Mouse (Mus musculus): ENCODE measurements around the gene Crispld2. TPM values are rescaled to one million over a fixed set of nuclear protein-coding genes. Genes with fewer than 3 reads are reported as not detected.

Crispld2 gene
- polyA plus RNA-seq, 2 experiments = 3.9 to 7.5 TPM

- H3K9ac ChIP-seq (ENCODE audit: low read depth, low read length, severe bottlenecking) = no peak overlapping the region
- no peak overlapping the region for H3K27ac ChIP-seq (replicated peaks; ENCODE audit: low read depth, low read length)
Measured at GRCm38 (mm10) chr8:119978770-119979381, 13.4 kb upstream of the Crispld2 start.

GRCm38 (mm10) chr8:119981253-119981652 is 11.0 kb upstream of the Crispld2 start:
- Histone ChIP-seq H3K4me3 (replicated peaks; ENCODE audit: low read length) (no peak overlapping the region), H3K4me2 (replicated peaks; ENCODE audit: low read depth, low read length, severe bottlenecking) (no peak overlapping the region), H3K27me3 (ENCODE audit: control insufficient read depth, insufficient read depth, low read length) (no peaks in the 10 kb centered on the region), H3K27ac (replicated peaks; ENCODE audit: low read depth, low read length) (no peak overlapping the region), H3K9me3 (ENCODE audit: control insufficient read depth, low read length) (no peaks in the 10 kb centered on the region), H3K9ac (ENCODE audit: low read depth, low read length, severe bottlenecking) (no peak overlapping the region), H3K36me3 (ENCODE audit: control insufficient read depth, insufficient read depth, low read length) (no peaks in the 10 kb centered on the region), H3K4me1 (ENCODE audit: control insufficient read depth, insufficient read depth, low read length) (no peaks in the 10 kb centered on the region)
- DNase-seq (ENCODE audit: low spot score) = no peak
- whole genome bisulfite sequencing = 70% methylated on average over 4 of the region's 4 CpGs
- ATAC-seq (ENCODE audit: low FRiP score, low read depth) = no peak
- TF ChIP-seq POLR2A (IDR thresholded peaks at IDR 0.05; ENCODE audit: borderline replicate concordance, extremely low read depth, insufficient read depth, insufficient read length) = no peak

More at GRCm38 (mm10) chr8:119978770-119979381, 13.4 kb upstream of the Crispld2 start:
- H3K9me3 ChIP-seq (ENCODE audit: control insufficient read depth, low read length) = no peaks in the 10 kb centered on the region
- H3K4me3 ChIP-seq (replicated peaks; ENCODE audit: low read length) = no peak overlapping the region
- no peak for DNase-seq (ENCODE audit: low spot score)
- H3K4me1 ChIP-seq (ENCODE audit: control insufficient read depth, insufficient read depth, low read length) = peaks cover 3% of the 10 kb centered on the region; the same call in 1 of the 2 replicates
- no peaks in the 10 kb centered on the region for H3K36me3 ChIP-seq (ENCODE audit: control insufficient read depth, insufficient read depth, low read length)
- ATAC-seq (ENCODE audit: low FRiP score, low read depth) = no peak
- H3K27me3 ChIP-seq (ENCODE audit: control insufficient read depth, insufficient read depth, low read length) = no peaks in the 10 kb centered on the region
- no peak overlapping the region for H3K4me2 ChIP-seq (replicated peaks; ENCODE audit: low read depth, low read length, severe bottlenecking)
- WGBS = 67% methylated on average over 11 of the region's 11 CpGs
- no peak for TF ChIP-seq POLR2A (IDR thresholded peaks at IDR 0.05; ENCODE audit: borderline replicate concordance, extremely low read depth, insufficient read depth, insufficient read length)

- no peak overlapping the region for H3K9ac ChIP-seq (ENCODE audit: low read depth, low read length, severe bottlenecking)
- no peak overlapping the region for H3K4me2 ChIP-seq (replicated peaks; ENCODE audit: low read depth, low read length, severe bottlenecking)
- ATAC-seq (ENCODE audit: low FRiP score, low read depth) (no peak), DNase-seq (ENCODE audit: low spot score) (no peak)
- TF ChIP-seq POLR2A (IDR thresholded peaks at IDR 0.05; ENCODE audit: borderline replicate concordance, extremely low read depth, insufficient read depth, insufficient read length) = no peak
- H3K36me3 ChIP-seq (ENCODE audit: control insufficient read depth, insufficient read depth, low read length) = no peaks in the 10 kb centered on the region
- H3K27me3 ChIP-seq (ENCODE audit: control insufficient read depth, insufficient read depth, low read length) = no peaks in the 10 kb centered on the region
- no peak overlapping the region for H3K4me3 ChIP-seq (replicated peaks; ENCODE audit: low read length)
- H3K4me1 ChIP-seq (ENCODE audit: control insufficient read depth, insufficient read depth, low read length) = no peaks in the 10 kb centered on the region
- no peaks in the 10 kb centered on the region for H3K9me3 ChIP-seq (ENCODE audit: control insufficient read depth, low read length)
- no peak overlapping the region for H3K27ac ChIP-seq (replicated peaks; ENCODE audit: low read depth, low read length)
Measured at GRCm38 (mm10) chr8:119984085-119984484, 8.2 kb upstream of the Crispld2 start.

GRCm38 (mm10) chr8:119986174-119986573 is 6.1 kb upstream of the Crispld2 start:
- Histone ChIP-seq H3K27me3 (ENCODE audit: control insufficient read depth, insufficient read depth, low read length) (no peaks in the 10 kb centered on the region), H3K9me3 (ENCODE audit: control insufficient read depth, low read length) (no peaks in the 10 kb centered on the region), H3K4me3 (replicated peaks; ENCODE audit: low read length) (no peak overlapping the region), H3K4me2 (replicated peaks; ENCODE audit: low read depth, low read length, severe bottlenecking) (no peak overlapping the region), H3K27ac (replicated peaks; ENCODE audit: low read depth, low read length) (no peak overlapping the region), H3K9ac (ENCODE audit: low read depth, low read length, severe bottlenecking) (no peak overlapping the region), H3K36me3 (ENCODE audit: control insufficient read depth, insufficient read depth, low read length) (no peaks in the 10 kb centered on the region), H3K4me1 (ENCODE audit: control insufficient read depth, insufficient read depth, low read length) (no peaks in the 10 kb centered on the region)
- 59% methylated on average over 5 of the region's 5 CpGs for WGBS
- ATAC-seq (ENCODE audit: low FRiP score, low read depth) (no peak), DNase-seq (ENCODE audit: low spot score) (no peak)
- no peak for TF ChIP-seq POLR2A (IDR thresholded peaks at IDR 0.05; ENCODE audit: borderline replicate concordance, extremely low read depth, insufficient read depth, insufficient read length)

GRCm38 (mm10) chr8:119988087-119988486 is 4.2 kb upstream of the Crispld2 start:
- no peak overlapping the region for H3K9ac ChIP-seq (ENCODE audit: low read depth, low read length, severe bottlenecking)
- no peak overlapping the region for H3K27ac ChIP-seq (replicated peaks; ENCODE audit: low read depth, low read length)
- no peak overlapping the region for H3K4me3 ChIP-seq (replicated peaks; ENCODE audit: low read length)
- DNase-seq (ENCODE audit: low spot score) (no peak), ATAC-seq (ENCODE audit: low FRiP score, low read depth) (no peak)
- no peaks in the 10 kb centered on the region for H3K27me3 ChIP-seq (ENCODE audit: control insufficient read depth, insufficient read depth, low read length)
- TF ChIP-seq POLR2A (IDR thresholded peaks at IDR 0.05; ENCODE audit: borderline replicate concordance, extremely low read depth, insufficient read depth, insufficient read length) = no peak
- 69% methylated on average over 15 of the region's 15 CpGs for whole genome bisulfite sequencing
- peaks cover 6% of the 10 kb centered on the region; the same call in 1 of the 2 replicates for H3K4me1 ChIP-seq (ENCODE audit: control insufficient read depth, insufficient read depth, low read length)
- no peaks in the 10 kb centered on the region for H3K36me3 ChIP-seq (ENCODE audit: control insufficient read depth, insufficient read depth, low read length)
- H3K9me3 ChIP-seq (ENCODE audit: control insufficient read depth, low read length) = no peaks in the 10 kb centered on the region
- H3K4me2 ChIP-seq (replicated peaks; ENCODE audit: low read depth, low read length, severe bottlenecking) = no peak overlapping the region
